Mouse (Mus musculus) limb, embryonic 10.5 days (tissue): ENCODE results near the gene Npat. TPM values are rescaled to one million over a fixed set of nuclear protein-coding genes. Genes with fewer than 3 reads are reported as not detected.
A peak's percentile ranks its signal among the peaks of the same experiment; 100 is the strongest.

Source experiments
- DNase-seq: peaks from one replicate; pipeline ENCODE4 v3.0.0-alpha.2; 2017; ENCODE audit warnings: low spot score
- H3K27ac ChIP-seq: fragments of 300-500 bp; sonication (generic); 2 replicates; pipeline ENCODE4 v1.5.1; 2016; ENCODE audit warnings: mild to moderate bottlenecking
- H3K27me3 ChIP-seq: fragments of 300-500 bp; sonication (generic); 2 replicates; pipeline ENCODE4 v1.6.1; 2016; ENCODE audit warnings: low read depth, mild to moderate bottlenecking; ENCODE audit not compliant: poor library complexity, severe bottlenecking
- H3K36me3 ChIP-seq: fragments of 300-500 bp; sonication (generic); 2 replicates; pipeline ENCODE4 v1.6.1; 2016; ENCODE audit warnings: mild to moderate bottlenecking, moderate library complexity
- H3K4me1 ChIP-seq: fragments of 300-500 bp; sonication (generic); 2 replicates; pipeline ENCODE4 v1.6.1; 2016
- H3K4me3 ChIP-seq: fragments of 300-500 bp; sonication (generic); 2 replicates; pipeline ENCODE4 v1.5.1; 2016; ENCODE audit warnings: mild to moderate bottlenecking, moderate library complexity
- H3K9me3 ChIP-seq: fragments of 300-500 bp; sonication (generic); replicated peaks from 2 replicates; pipeline ENCODE4 v1.6.1; 2016; ENCODE audit warnings: mild to moderate bottlenecking
- WGBS: fragments of 180-500 bp; shearing (Covaris S2); methylation state at CpG from one replicate; pipeline ENCODE4 v1.1.7; 2016; 5-methylcytosine and 5-hydroxymethylcytosine counted together
- polyA plus RNA-seq: library from polyadenylated mRNA; unstranded; fragments of >200 nt; fragmentation: Nextera tagmentation; extraction: Ambion mirVana; gene quantifications from 2 replicates; pipeline ENCODE4 v1.2.1, GENCODE M21; 2016

The Npat gene
- polyA plus RNA-seq, 1 experiment from 2014 or later, result 22.0 TPM

DNA sequence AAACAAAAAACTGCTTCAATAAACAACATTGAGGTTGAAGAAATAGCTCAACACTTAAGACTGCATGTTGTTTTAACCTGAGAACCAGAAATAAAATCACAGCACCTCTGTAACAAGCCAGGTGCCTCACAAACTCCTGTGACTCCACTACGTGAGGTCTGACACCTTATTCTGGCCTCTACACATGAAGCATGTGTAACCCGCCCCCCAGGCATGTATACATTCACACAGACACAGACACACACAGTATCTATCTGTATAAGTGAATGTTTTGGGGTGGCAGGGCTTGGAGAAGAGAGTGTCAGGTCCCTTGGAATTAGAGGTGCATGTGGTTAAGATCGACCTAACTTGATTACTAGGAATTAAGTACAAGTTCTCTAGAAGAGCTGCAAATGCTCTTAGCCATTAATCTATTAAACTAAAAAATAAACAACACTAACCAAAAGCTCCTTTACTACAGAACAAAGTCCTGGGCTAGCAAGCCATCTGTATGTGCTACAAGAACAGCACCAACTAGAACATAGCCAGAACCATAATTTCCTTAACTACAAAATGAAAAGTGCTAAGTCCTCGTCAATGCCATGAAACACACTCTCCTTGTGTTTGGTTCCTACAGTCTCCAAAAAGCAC lies 60.2 kb downstream of the Npat start:
- H3K4me1 ChIP-seq, result no peaks in the 10 kb centered on the region
- DNase-seq, result no peak
- no peak overlapping the region for H3K27ac ChIP-seq
- no peaks in the 10 kb centered on the region for H3K36me3 ChIP-seq
- H3K9me3 ChIP-seq, result no peaks in the 10 kb centered on the region
- no peaks in the 10 kb centered on the region for H3K27me3 ChIP-seq
- WGBS, result 89% methylated on average over 4 of the region's 4 CpGs
- no peak overlapping the region for H3K4me3 ChIP-seq

DNA sequence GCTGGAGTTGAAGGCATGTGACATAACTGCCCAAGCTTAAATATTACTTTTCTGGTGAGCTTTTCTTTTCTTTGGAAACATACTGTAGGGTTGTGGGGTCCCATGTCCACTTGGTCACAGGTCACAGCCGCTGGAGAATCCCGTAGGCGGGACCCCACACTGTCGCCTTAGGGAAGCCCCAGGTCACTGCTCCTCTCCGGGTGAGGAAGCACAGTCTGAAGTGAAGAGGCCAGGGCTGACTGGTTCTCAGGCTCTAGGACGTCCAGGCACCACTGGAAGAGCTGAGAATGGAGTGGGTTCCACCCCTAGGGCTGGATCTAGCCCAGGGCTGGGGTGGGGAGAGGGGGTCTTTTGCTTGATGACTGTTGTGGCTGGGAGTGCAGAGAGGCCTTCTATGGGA lies 61.8 kb downstream of the Npat start:
- DNase-seq, result no peak
- Histone ChIP-seq H3K9me3 (no peaks in the 10 kb centered on the region), H3K36me3 (no peaks in the 10 kb centered on the region), H3K27me3 (no peaks in the 10 kb centered on the region), H3K4me3 (no peak overlapping the region), H3K4me1 (no peaks in the 10 kb centered on the region), H3K27ac (no peak overlapping the region)
- 72% methylated on average over 6 of the region's 6 CpGs for whole genome bisulfite sequencing

DNA sequence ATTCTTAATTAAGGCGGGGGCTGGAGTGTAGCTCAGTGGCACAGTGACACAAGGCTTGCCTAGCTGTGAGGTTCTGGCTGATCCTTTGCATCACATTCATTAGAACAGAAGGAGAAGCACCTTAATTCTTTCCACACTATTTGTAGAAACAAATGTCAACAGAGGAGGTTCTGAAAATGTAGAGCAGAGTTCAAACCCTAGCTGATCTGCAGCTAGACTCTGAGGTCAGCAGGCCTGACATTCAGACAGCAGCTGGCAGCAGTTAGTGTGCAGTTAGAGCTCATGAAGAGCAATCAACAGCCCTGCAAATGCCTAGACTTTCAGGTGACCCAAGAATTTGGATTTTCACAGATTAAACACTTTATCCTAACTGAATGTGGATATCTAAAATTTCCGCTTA lies 64.7 kb downstream of the Npat start:
- Histone ChIP-seq H3K36me3 (no peaks in the 10 kb centered on the region), H3K4me1 (no peaks in the 10 kb centered on the region), H3K9me3 (no peaks in the 10 kb centered on the region), H3K27me3 (no peaks in the 10 kb centered on the region), H3K27ac (no peak overlapping the region), H3K4me3 (no peak overlapping the region)
- no peak for DNase-seq
- WGBS, result 94% methylated on average over 2 of the region's 2 CpGs

DNA sequence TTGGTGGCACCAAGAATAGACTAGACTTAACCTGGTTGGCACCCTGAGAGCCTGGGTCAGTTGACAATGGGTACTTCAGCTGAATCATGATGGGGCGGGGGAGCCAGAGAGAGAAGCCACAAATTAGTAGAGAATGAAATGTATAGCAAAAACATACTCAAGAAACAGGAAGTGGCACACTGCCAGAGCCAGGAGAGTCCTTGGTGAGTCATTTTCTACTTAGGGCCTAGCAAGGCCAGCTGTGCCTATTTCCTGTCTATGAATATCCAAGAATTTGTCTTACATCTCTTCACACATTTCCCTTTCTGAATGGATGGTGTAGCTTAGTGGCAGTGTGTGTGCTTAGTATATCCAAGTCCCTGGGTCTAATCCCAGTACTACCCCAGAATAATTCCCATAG lies 66.5 kb downstream of the Npat start:
- Histone ChIP-seq H3K36me3 (no peaks in the 10 kb centered on the region), H3K4me3 (no peak overlapping the region), H3K4me1 (no peaks in the 10 kb centered on the region), H3K27me3 (no peaks in the 10 kb centered on the region), H3K27ac (no peak overlapping the region), H3K9me3 (no peaks in the 10 kb centered on the region)
- no peak for DNase-seq
- WGBS, result 100% methylated on average over 1 of the region's 1 CpGs

DNA sequence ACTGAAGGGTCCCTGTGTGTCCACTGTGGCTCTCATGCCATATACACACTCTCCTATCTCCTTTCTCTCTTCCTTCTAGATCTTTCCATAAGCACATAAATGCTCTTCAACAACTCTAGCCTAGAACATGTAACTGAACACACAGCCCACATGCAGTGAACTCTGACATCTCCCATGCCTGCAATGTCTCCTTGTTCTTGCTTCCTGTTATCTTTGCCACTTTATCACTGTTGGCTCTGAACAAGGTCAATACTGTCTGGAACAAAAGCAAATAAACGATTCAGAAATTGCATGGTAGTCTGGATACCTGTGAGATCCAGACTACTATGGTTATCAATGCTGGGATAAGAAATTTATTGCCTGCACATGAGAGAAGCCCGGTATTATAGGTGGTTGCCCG lies 67.0 kb downstream of the Npat start:
- no peak for DNase-seq
- Histone ChIP-seq H3K27ac (no peak overlapping the region), H3K9me3 (no peaks in the 10 kb centered on the region), H3K27me3 (no peaks in the 10 kb centered on the region), H3K36me3 (no peaks in the 10 kb centered on the region), H3K4me3 (no peak overlapping the region), H3K4me1 (no peaks in the 10 kb centered on the region)
- WGBS, result 88% methylated on average over 3 of the region's 3 CpGs

DNA sequence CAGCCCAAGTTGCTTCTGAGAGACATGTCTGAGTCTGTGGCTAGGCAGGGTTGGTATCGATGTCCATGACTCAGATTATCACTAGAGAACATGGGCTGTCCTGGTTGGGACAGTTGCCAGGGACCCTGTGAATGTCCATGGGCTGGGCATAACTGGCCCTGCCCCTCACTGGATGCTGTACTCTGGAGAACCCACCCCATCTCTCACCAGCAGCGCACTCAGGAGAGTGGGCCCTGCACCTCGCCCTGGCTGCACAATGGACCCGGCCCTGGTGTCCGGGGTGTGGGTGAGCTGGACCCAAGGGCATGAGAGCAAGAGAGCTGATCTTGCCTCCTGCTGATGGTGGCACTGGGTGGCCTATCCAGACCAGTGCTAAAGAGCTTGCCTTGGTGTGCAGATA lies 68.1 kb downstream of the Npat start:
- no peaks in the 10 kb centered on the region for H3K9me3 ChIP-seq
- H3K27ac ChIP-seq, result no peak overlapping the region
- DNase-seq, result no peak
- no peaks in the 10 kb centered on the region for H3K27me3 ChIP-seq
- no peaks in the 10 kb centered on the region for H3K36me3 ChIP-seq
- WGBS, result 92% methylated on average over 5 of the region's 5 CpGs
- H3K4me3 ChIP-seq, result no peak overlapping the region
- peaks cover 5% of the 10 kb centered on the region; the same call in 1 of the 2 replicates for H3K4me1 ChIP-seq

DNA sequence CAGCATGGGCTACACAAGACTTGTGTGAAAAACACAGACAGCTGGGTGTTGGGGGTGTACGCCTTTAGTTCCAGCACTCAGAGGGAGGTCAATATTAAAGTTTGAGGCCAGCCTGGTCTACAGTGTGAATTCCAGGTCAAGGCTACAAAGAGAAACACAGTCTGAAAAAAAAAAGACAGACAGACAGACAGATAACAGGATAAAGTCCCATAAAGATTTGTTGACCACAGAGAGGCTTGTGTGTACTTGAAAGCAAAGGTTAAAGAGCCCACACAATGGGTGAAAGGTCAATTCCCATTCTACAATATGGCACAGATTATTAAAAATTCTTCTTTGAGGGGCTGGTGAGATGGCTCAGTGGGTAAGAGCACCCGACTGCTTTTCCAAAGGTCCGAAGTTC lies 70.3 kb downstream of the Npat start:
- no peaks in the 10 kb centered on the region for H3K9me3 ChIP-seq
- peaks cover 8% of the 10 kb centered on the region; the same call in 1 of the 2 replicates for H3K4me1 ChIP-seq
- H3K36me3 ChIP-seq, result no peaks in the 10 kb centered on the region
- H3K4me3 ChIP-seq, result no peak overlapping the region
- no peak for DNase-seq
- 90% methylated on average over 3 of the region's 3 CpGs for WGBS
- no peak overlapping the region for H3K27ac ChIP-seq
- H3K27me3 ChIP-seq, result no peaks in the 10 kb centered on the region

DNA sequence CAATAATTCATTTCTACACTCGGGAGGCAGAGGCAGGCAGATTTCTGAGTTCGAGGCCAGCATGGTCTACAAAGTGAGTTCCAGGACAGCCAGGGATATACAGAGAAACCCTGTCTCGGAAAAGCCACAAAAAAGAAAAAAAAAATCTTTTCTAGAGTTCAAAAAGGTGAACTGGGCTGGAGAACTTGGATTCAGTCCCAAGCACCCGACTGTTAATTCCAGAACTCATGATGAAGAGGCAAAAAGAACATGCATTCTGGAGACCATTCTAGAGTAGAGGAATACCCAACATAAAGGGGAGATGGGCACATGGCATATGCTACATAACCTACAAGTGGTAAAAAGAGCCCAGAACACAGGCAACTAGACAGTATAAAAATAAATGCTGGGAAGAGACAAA lies 71.0 kb downstream of the Npat start:
- peaks cover 8% of the 10 kb centered on the region; the same call in 1 of the 2 replicates for H3K4me1 ChIP-seq
- no peaks in the 10 kb centered on the region for H3K27me3 ChIP-seq
- H3K36me3 ChIP-seq, result no peaks in the 10 kb centered on the region
- no peak for DNase-seq
- no peak overlapping the region for H3K4me3 ChIP-seq
- WGBS, result 90% methylated on average over 4 of the region's 4 CpGs
- H3K27ac ChIP-seq, result no peak overlapping the region
- no peaks in the 10 kb centered on the region for H3K9me3 ChIP-seq

DNA sequence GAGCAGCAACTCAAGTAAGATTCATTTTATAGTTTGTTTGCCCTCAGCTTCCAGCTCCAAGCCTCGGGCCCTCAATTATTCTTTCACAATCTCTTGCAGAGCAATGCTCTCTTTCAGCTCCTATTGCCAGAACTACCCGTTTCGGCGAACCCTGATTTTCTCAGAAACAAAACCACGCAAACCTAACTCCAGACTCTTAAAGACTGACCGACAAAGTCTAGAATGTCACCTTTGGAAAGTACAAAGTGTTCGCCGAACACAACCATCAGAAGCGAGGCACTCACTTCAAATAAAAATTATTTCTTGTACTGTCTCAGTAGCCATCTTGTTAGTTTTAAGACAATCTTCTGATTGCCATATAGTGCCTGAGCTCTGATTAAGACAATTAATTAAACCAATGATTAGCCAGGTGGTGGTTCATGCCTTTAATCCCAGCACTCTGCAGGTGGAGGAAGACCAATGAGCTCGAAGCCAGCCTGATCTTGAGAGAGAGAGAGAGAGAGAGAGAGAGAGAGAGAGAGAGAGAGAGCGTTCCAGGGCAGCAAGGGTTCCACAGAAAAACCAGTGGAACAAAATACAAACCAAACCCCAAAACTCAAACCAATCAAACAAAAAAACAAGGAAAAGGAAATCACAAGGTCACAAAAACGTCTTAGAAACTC lies 72.6 kb downstream of the Npat start:
- no peak for DNase-seq
- Histone ChIP-seq H3K4me1 (peaks cover 8% of the 10 kb centered on the region; the same call in 1 of the 2 replicates), H3K4me3 (peak overlapping the region; percentile 69), H3K27me3 (no peaks in the 10 kb centered on the region), H3K36me3 (0 out of 2 replicates have a peak, but pooled peaks cover 8% of the 10 kb centered on the region), H3K27ac (peak overlapping the region; percentile 82), H3K9me3 (no peaks in the 10 kb centered on the region)
- 85% methylated on average over 12 of the region's 12 CpGs for WGBS

DNA sequence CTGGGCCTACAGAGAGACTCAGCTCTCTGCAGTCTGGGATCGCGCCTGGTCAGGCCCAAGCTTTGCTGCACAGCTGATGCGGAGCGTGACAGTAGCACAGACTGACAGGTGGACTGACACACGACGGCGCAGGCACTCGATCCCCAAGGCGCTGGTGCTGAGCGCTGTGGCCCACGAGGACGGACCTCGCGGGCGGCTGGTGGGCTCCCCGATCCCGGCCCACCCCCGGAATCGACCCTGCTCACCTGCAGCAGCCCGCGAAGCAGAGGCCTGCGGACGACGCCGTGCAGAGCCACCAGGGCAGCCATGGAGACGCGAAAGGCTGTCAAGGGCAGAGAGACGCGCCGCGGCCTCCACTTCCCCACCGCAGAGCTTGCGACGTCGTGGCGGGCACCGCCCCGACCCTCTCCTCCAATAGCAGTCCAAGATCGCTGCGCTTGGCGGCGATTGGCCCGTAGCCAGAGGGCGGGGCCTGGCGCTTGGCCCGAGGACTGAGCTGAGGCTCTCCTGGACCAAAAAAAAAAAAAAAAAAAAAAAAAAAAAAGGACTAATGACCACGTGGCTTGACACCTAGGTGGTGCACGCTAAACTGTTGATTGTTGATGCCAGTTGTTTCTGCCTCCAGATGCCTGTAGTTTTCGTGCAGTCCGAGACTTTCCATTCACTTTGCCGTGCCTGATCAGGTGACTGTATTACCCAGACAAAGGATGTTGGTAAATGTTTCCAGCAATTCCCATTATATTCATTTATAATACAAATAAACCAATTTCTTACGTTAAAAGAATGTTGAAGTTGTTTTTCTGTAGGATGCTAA lies 73.3 kb downstream of the Npat start, which contains the start of gene Acat1:
Acat1 (minus strand) TSS at position 415 of the 814 bp plus-strand sequence.
- peak within 1 kb of the TSS; percentile 69 for H3K4me3 ChIP-seq
- peak within 1 kb of the TSS; percentile 82 for H3K27ac ChIP-seq
- WGBS, result 7% methylated on average over 51 of the region's 52 CpGs
- H3K36me3 ChIP-seq, result peaks cover 9% of the 10 kb centered on the region
- H3K9me3 ChIP-seq, result no peaks in the 10 kb centered on the region
- H3K27me3 ChIP-seq, result no peaks in the 10 kb centered on the region
- peak; percentile 85 for DNase-seq
- H3K4me1 ChIP-seq, result peaks cover 8% of the 10 kb centered on the region; the same call in 1 of the 2 replicates

DNA sequence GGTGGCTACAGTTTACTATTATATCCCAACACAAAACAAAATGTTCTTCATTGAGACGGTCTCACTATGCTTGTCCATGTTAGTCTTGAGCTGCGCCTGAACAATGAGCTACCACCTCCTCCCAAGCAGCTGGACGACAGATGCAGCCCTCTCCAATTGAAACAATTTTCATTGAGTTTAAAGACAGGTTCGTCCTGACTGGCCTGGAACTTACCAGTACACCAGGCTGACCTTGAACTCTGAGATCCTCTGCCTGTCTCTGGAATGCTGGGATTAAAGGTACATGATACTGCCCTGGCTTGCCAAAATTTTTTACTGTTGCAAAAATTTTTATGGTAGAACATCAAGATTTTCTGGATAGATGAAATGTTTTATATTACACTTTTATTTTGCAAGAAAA lies 77.4 kb downstream of the Npat start:
- H3K4me3 ChIP-seq, result no peak overlapping the region
- peaks cover 8% of the 10 kb centered on the region; the same call in 1 of the 2 replicates for H3K4me1 ChIP-seq
- peaks cover 48% of the 10 kb centered on the region for H3K36me3 ChIP-seq
- H3K27ac ChIP-seq, result no peak overlapping the region
- DNase-seq, result no peak
- no peaks in the 10 kb centered on the region for H3K27me3 ChIP-seq
- 87% methylated on average over 4 of the region's 4 CpGs for WGBS
- no peaks in the 10 kb centered on the region for H3K9me3 ChIP-seq

DNA sequence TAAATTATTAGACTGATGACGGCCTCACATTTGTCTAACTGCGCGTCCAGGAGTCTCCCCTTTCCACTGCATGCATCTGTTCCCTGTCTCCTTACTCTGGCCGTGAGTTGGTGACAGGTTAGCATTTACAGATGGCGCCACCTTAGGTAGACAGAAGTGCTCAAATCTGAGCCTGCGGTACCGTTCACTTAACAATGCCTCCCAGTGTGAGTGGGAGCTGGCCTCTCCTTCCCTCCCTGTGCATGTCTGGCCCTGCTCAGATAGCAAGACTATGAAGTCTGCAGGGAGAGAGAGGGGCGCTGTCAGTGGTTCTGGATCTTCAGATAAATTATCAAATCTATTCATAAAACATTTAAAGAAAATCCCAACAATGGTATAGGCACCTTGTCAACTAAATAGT lies 78.4 kb downstream of the Npat start:
- Histone ChIP-seq H3K4me3 (no peak overlapping the region), H3K36me3 (peaks cover 58% of the 10 kb centered on the region), H3K27me3 (no peaks in the 10 kb centered on the region), H3K9me3 (no peaks in the 10 kb centered on the region), H3K4me1 (no peaks in the 10 kb centered on the region), H3K27ac (no peak overlapping the region)
- WGBS, result 86% methylated on average over 8 of the region's 8 CpGs
- no peak for DNase-seq
